ENCODE assay signal across 14 mouse cellular contexts in the genomic region with DNA sequence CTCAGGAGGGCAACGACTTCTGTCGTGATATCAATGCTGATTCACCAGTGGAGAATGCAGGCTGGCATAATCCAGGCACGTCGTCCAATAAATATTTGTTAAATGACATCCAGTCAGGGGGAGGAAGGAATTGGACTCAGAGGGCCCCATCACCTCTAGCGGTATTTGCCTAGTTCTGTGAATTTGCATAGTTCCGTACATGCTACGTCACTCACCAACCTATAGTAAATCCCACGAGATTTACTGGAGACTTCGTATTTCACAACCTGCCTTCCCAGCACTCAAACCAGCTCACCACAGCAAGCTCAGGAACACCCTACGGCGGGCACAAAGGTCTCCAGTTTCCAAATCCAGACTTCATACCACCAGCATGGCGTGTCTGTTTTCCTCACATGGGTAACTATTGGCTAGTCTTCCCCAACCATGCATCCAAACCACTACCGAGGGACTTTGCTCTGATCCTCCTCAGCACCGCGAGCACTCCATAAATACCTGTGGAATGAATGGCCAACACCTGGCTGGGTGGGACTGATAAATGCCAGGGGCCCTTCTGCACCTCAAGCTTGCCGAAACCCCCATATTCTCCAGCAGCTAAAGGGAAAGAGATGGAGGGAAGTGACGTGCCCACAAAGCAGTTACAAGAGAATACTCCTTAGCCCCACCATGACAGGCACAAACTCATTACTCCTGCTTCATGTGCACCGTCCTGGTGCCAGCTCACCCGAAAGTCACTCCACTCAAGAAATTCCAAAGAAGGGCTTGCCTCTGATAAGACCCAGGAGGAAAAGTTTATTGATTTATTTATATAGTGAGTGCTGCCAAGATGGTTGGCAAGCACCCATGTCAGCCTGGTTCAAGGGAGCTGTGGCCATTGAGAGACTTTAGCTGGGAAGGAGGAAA. TPM values are rescaled to one million over a fixed set of nuclear protein-coding genes. Genes with fewer than 3 reads are reported as not detected.
DNase-seq lines count a peak whose midpoint lies in the region; ATAC-seq and TF ChIP-seq lines count a peak whose summit lies in the region.
"Had no signal": no experiment of that assay in that cellular context is flagged by ENCODE, and none has a peak within 500 bp of the region (broad histone marks: within the 10 kb centered on the region; RNA-seq: fewer than 3 reads in every experiment).

No protein-coding gene starts in this region.

- no peak overlapping the region for H3K4me3 ChIP-seq in liver, adult 2 months (ENCODE audit: insufficient read depth, low read depth, low read length)
- no peak overlapping the region for H3K4me3 ChIP-seq in liver, embryonic 11.5 days (ENCODE audit: low read depth, low read length)
- no peak overlapping the region for H3K4me3 ChIP-seq in lung, adult 2 months (replicated peaks; ENCODE audit: extremely low read depth, low read depth, low read length)
- H3K4me3 ChIP-seq in stomach, embryonic 15.5 days (replicated peaks) = no peak overlapping the region
- H3K4me3 ChIP-seq: embryonic facial prominence, embryonic 13.5 days had no signal

- H3K79me2 ChIP-seq in liver, adult 2 months (ENCODE audit: control insufficient read depth, insufficient read depth, low read length) = peaks cover 45% of the 10 kb centered on the region; the same call in 1 of the 2 replicates

- no peak for TF ChIP-seq CTCF in liver, adult 2 months (IDR thresholded peaks at IDR 0.05; ENCODE audit: low read depth, low read length)
- no peak for TF ChIP-seq CTCF in lung, adult 2 months (IDR thresholded peaks at IDR 0.05; ENCODE audit: insufficient read depth, low read length)

- no peaks in the 10 kb centered on the region for H3K9me3 ChIP-seq in liver, embryonic 11.5 days (ENCODE audit: control insufficient read depth, low read length)
- H3K9me3 ChIP-seq in stomach, embryonic 15.5 days = no peaks in the 10 kb centered on the region
- H3K9me3 ChIP-seq: embryonic facial prominence, embryonic 13.5 days had no signal

- H3K4me1 ChIP-seq in liver, adult 2 months (ENCODE audit: control insufficient read depth, insufficient read depth, low read length) = peaks cover 50% of the 10 kb centered on the region
- H3K4me1 ChIP-seq in liver, embryonic 11.5 days (replicated peaks; ENCODE audit: control insufficient read depth, insufficient read depth, low read length) = no peaks in the 10 kb centered on the region
- H3K4me1 ChIP-seq in lung, adult 2 months (ENCODE audit: control insufficient read depth, insufficient read depth, low read length) = peaks cover 5% of the 10 kb centered on the region; the same call in 1 of the 2 replicates
- no peaks in the 10 kb centered on the region; the same call in none of the 2 replicates for H3K4me1 ChIP-seq in stomach, embryonic 15.5 days

- H3K36me3 ChIP-seq in liver, adult 2 months (ENCODE audit: control insufficient read depth, insufficient read depth, low read length) = no peaks in the 10 kb centered on the region
- no peaks in the 10 kb centered on the region for H3K36me3 ChIP-seq in liver, embryonic 11.5 days (ENCODE audit: control insufficient read depth, insufficient read depth, low read length)
- H3K36me3 ChIP-seq in stomach, embryonic 15.5 days = no peaks in the 10 kb centered on the region
- H3K36me3 ChIP-seq: embryonic facial prominence, embryonic 13.5 days had no signal

- no peak overlapping the region for H3K4me2 ChIP-seq in liver, embryonic 11.5 days
- peak overlapping the region; percentile 22; the same call in 1 of the 2 replicates for H3K4me2 ChIP-seq in stomach, embryonic 15.5 days
- H3K4me2 ChIP-seq: embryonic facial prominence, embryonic 13.5 days had no signal

- ATAC-seq in liver, embryonic 11.5 days (replicated peaks; ENCODE audit: low FRiP score) = no peak
- peak; percentile 41 for ATAC-seq in stomach, embryonic 15.5 days (ENCODE audit: insufficient read depth, low FRiP score, low read depth)
- ATAC-seq: forebrain, embryonic 16.5 days had no signal

- WGBS in liver, adult 2 months = 22% methylated on average over 19 of the region's 19 CpGs
- 77% methylated on average over 19 of the region's 19 CpGs for WGBS in liver, embryonic 11.5 days
- 56% methylated on average over 19 of the region's 19 CpGs for WGBS in lung, adult 2 months
- 64% methylated on average over 19 of the region's 19 CpGs for WGBS in stomach, embryonic 15.5 days

- peak overlapping the region; percentile 26; the same call in 1 of the 2 replicates for H3K9ac ChIP-seq in liver, adult 2 months (ENCODE audit: low read depth, low read length)
- H3K9ac ChIP-seq in liver, embryonic 11.5 days (ENCODE audit: low read depth, low read length) = no peak overlapping the region
- no peak overlapping the region for H3K9ac ChIP-seq in stomach, embryonic 15.5 days
- H3K9ac ChIP-seq: embryonic facial prominence, embryonic 13.5 days; liver, embryonic 14.5 days had no signal

- DNase-seq in liver, adult 2 months (ENCODE audit: extremely low read depth, low read depth, low spot score) = peak; percentile 85
- no peak for DNase-seq in liver, embryonic 11.5 days (ENCODE audit: low spot score)
- DNase-seq in adipocyte (ENCODE audit: low spot score) = peak; percentile 6
- DNase-seq in lung, adult 2 months = peak; percentile 59
- DNase-seq in right cerebral cortex, postnatal 10 days (ENCODE audit: low spot score in 2 of 2) = no peak
- DNase-seq in frontal cortex, postnatal 36 days (ENCODE audit: low spot score in 2 of 2) = no peak
- DNase-seq: cerebellum, adult 9-11 months; heart, postnatal 36 days; thymus, postnatal 25 days had no signal

- H3K27me3 ChIP-seq in liver, adult 2 months (ENCODE audit: control insufficient read depth, insufficient read depth, low read length) = no peaks in the 10 kb centered on the region
- H3K27me3 ChIP-seq in liver, embryonic 11.5 days (replicated peaks; ENCODE audit: control insufficient read depth, insufficient read depth, low read length) = no peaks in the 10 kb centered on the region; the same call in 1 of the 2 replicates
- no peaks in the 10 kb centered on the region for H3K27me3 ChIP-seq in stomach, embryonic 15.5 days (replicated peaks)

- peak overlapping the region; percentile 87 for H3K27ac ChIP-seq in liver, adult 2 months (replicated peaks; ENCODE audit: insufficient read depth, low read depth, low read length)
- no peak overlapping the region for H3K27ac ChIP-seq in liver, embryonic 11.5 days (ENCODE audit: low read depth, low read length)
- peak overlapping the region; percentile 72 for H3K27ac ChIP-seq in stomach, embryonic 15.5 days
- H3K27ac ChIP-seq: embryonic facial prominence, embryonic 13.5 days; liver, embryonic 14.5 days had no signal

- TF ChIP-seq POLR2A in liver, adult 2 months (IDR thresholded peaks at IDR 0.05; ENCODE audit: extremely low read depth, insufficient read depth, low read length) = no peak
- TF ChIP-seq POLR2A in lung, adult 2 months (IDR thresholded peaks at IDR 0.05; ENCODE audit: borderline replicate concordance, extremely low read depth, low read depth, low read length) = no peak

RNA-seq across cellular contexts. Expression of gene Wwc1, which starts 9.3 kb away (rescaled TPM):
- total RNA-seq in liver, adult 2 months (2014; rRNA removed) = 11.3 and 15.7 TPM in 2 replicates
- polyA plus RNA-seq in liver, adult 2 months (2012; rRNA removed) = 25.0 and 32.7 TPM in 2 replicates
- 2.2 and 4.1 TPM in 2 replicates for polyA plus RNA-seq in liver, embryonic 11.5 days (2014; fragmentation: Nextera tagmentation; extraction: Ambion mirVana)
- 97.0 and 99.9 TPM in 2 replicates for polyA plus RNA-seq in lung, adult 2 months (2012; rRNA removed)
- 10.9 and 12.6 TPM in 2 replicates for polyA plus RNA-seq in stomach, embryonic 15.5 days (2015; fragmentation: Nextera tagmentation; extraction: Ambion mirVana)
- total RNA-seq: monocyte, adult 5-6 weeks had no signal

Comparison
In these comparisons a context has a peak if more than half of its experiments do, and no peak if none do; other contexts are left out.
1. DNase-seq: peak in liver, adult 2 months (single experiment), adipocyte (single experiment) and lung, adult 2 months (single experiment); none in liver, embryonic 11.5 days (single experiment), right cerebral cortex, postnatal 10 days (0 of 2) and frontal cortex, postnatal 36 days (0 of 2).